Mouse (Mus musculus) heart, postnatal 0 days (tissue): Measurements from ENCODE around the gene Nup107. TPM values are rescaled to one million over a fixed set of nuclear protein-coding genes. Genes with fewer than 3 reads are reported as not detected.
"Not testable (repeated sequence)": the region's sequence is repeated elsewhere in the genome, so short reads cannot be mapped to it uniquely, and the experiment has no call there.

Experiments
- ATAC-seq: fragments of 200-750 bp; cut with Nextera tagmentation; 2 replicates; pipeline ENCODE4 v1.8.0; 2017; ENCODE audit warnings: low read depth, moderate number of reproducible peaks, moderate library complexity; ENCODE audit not compliant: insufficient read depth
- DNase-seq: peaks from one replicate; pipeline ENCODE4 v3.0.0-alpha.2; 2016; ENCODE audit warnings: low spot score
- H3K27ac ChIP-seq: fragments of 300-500 bp; sonication (generic); 2 replicates; pipeline ENCODE4 v1.5.1; 2014; ENCODE audit warnings: low read depth, mild to moderate bottlenecking
- H3K27me3 ChIP-seq: fragments of 300-500 bp; sonication (generic); 2 replicates; pipeline ENCODE4 v1.6.1; 2014; ENCODE audit warnings: low read length, mixed read lengths; ENCODE audit not compliant: control insufficient read depth, insufficient read depth
- H3K36me3 ChIP-seq: fragments of 300-500 bp; sonication (generic); replicated peaks from 2 replicates; pipeline ENCODE4 v1.6.1; 2014; ENCODE audit warnings: low read length, mixed read lengths; ENCODE audit not compliant: control insufficient read depth, insufficient read depth
- H3K4me1 ChIP-seq: fragments of 300-500 bp; sonication (generic); 2 replicates; pipeline ENCODE4 v1.6.1; 2014; ENCODE audit warnings: antibody characterized with exemption; ENCODE audit not compliant: control insufficient read depth, insufficient read depth
- H3K4me2 ChIP-seq: fragments of 300-500 bp; sonication (generic); 2 replicates; pipeline ENCODE4 v1.6.1; 2014; ENCODE audit warnings: low read depth, mild to moderate bottlenecking, low read length, moderate library complexity
- H3K4me3 ChIP-seq: fragments of 300-500 bp; sonication (generic); 2 replicates; pipeline ENCODE4 v1.5.1; 2014; ENCODE audit warnings: low read depth, low read length
- H3K9ac ChIP-seq: fragments of 300-500 bp; sonication (generic); replicated peaks from 2 replicates; pipeline ENCODE4 v1.6.1; 2014; ENCODE audit warnings: low read depth, low read length, mixed read lengths
- H3K9me3 ChIP-seq: fragments of 300-500 bp; sonication (generic); replicated peaks from 2 replicates; pipeline ENCODE4 v1.6.1; 2016; ENCODE audit warnings: low read length; ENCODE audit not compliant: control insufficient read depth
- CTCF ChIP-seq: IDR thresholded peaks from 2 replicates; pipeline ENCODE4 v1.5.1; 2016; ENCODE audit warnings: antibody characterized with exemption, control low read depth, low read depth
- EP300 ChIP-seq: IDR thresholded peaks from 2 replicates; pipeline ENCODE4 v1.6.1; 2016; ENCODE audit warnings: antibody characterized with exemption, low read depth
- WGBS: fragments of 180-500 bp; shearing (Covaris S2); extraction: QIAGEN DNeasy Blood & Tissue Kit; methylation state at CpG from one replicate; pipeline ENCODE4 v1.1.7; 2014; 5-methylcytosine and 5-hydroxymethylcytosine counted together
- polyA plus RNA-seq: library from polyadenylated mRNA; unstranded; fragments of >200 nt; fragmentation: Nextera tagmentation; extraction: Ambion mirVana; gene quantifications from 2 replicates; pipeline ENCODE4 v1.2.1, GENCODE M21; 2015
- total RNA-seq: library from RNA; depleted of rRNA; stranded (reverse); fragments of >200 nt; gene quantifications from 2 replicates; pipeline ENCODE4 v1.2.3, GENCODE M21; 2014; ENCODE audit warnings: low replicate concordance

Nup107 gene
- total and polyA plus RNA-seq, 2 experiments from 2014 or later, result 18.6 to 23.6 TPM

DNA sequence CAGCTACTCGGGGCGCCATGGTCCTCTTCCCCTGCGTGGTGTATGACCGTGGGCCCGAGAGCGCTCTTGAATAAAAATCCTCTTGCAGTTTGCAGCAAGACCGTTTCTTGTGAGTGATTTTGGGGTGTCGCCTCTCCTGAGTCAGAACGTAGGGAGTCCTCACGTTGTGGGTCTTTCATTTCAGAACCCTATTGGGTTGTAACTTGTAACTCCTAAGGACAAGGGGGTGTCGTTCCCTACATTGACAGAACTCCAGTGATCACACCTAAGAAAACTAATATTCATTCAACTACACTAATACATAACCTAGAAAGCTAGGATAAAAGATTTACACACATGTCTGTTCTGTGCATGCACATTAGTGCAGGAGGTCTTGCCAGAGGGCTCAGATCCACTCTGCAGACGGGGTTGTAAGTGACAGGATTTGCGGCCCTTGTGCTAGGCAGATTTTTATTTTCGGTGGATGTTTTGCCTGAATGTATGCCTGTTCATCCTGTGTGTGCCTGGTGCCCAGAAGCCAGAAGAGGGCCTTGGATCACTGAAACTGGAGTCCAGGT is 42.6 kb downstream of the Nup107 start:
- no peak overlapping the region for H3K27ac ChIP-seq
- H3K4me1 ChIP-seq, result no peaks in the 10 kb centered on the region
- ATAC-seq, result no peak
- peaks cover 45% of the 10 kb centered on the region for H3K36me3 ChIP-seq
- H3K4me3 ChIP-seq, result no peak overlapping the region
- H3K27me3 ChIP-seq, result no peaks in the 10 kb centered on the region
- no peak overlapping the region for H3K4me2 ChIP-seq
- no peaks in the 10 kb centered on the region for H3K9me3 ChIP-seq
- H3K9ac ChIP-seq, result no peak overlapping the region
- DNase-seq, result no peak
- TF ChIP-seq CTCF (no peak), EP300 (no peak)
- 95% methylated on average over 14 of the region's 14 CpGs for WGBS

DNA sequence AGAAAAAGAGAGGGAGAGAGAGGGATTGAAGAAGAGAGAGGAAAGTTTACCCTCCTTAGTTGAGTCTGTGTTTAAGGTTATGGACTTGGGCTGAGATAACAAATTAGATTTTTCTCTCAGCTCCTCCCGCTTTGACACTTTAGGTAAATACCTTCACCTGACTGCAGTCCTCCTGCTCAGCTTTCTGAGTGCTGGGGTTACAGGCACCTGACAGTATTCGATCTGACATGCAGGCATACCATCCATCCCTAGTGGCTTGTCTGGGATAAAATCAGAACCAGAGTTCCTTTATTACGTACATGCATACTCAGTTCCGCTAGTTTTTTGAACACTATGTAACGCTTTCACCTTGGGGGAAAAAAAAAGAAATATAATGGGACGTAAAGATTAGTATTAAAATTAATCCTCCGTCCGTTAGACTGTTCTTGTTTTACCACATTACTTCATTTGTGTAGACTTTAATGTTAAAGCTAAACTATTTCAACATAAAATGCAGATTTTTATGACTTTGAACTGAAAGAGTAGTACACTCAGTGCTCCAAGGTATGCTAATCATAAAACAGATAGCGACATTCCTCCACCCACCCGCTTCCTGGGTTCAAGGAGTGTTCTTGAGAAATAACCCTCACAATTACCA is 43.3 kb downstream of the Nup107 start:
- Histone ChIP-seq H3K9ac (no peak overlapping the region), H3K4me1 (no peaks in the 10 kb centered on the region), H3K4me3 (no peak overlapping the region), H3K4me2 (no peak overlapping the region), H3K27me3 (no peaks in the 10 kb centered on the region), H3K27ac (no peak overlapping the region), H3K36me3 (peaks cover 40% of the 10 kb centered on the region), H3K9me3 (no peaks in the 10 kb centered on the region)
- WGBS, result 94% methylated on average over 10 of the region's 10 CpGs
- no peak for TF ChIP-seq CTCF
- no peak for TF ChIP-seq EP300
- no peak for DNase-seq
- no peak for ATAC-seq

- Histone ChIP-seq H3K4me1 (no peaks in the 10 kb centered on the region), H3K9ac (no peak overlapping the region), H3K27ac (no peak overlapping the region), H3K4me3 (no peak overlapping the region), H3K9me3 (no peaks in the 10 kb centered on the region), H3K36me3 (peaks cover 37% of the 10 kb centered on the region), H3K4me2 (no peak overlapping the region), H3K27me3 (no peaks in the 10 kb centered on the region)
- WGBS, result 85% methylated on average over 10 of the region's 10 CpGs
- ATAC-seq (no peak), DNase-seq (no peak)
- TF ChIP-seq EP300, result no peak
- no peak for TF ChIP-seq CTCF
Observed at GRCm38 (mm10) chr10:117748276-117749049, 44.0 kb downstream of the Nup107 start.

DNA sequence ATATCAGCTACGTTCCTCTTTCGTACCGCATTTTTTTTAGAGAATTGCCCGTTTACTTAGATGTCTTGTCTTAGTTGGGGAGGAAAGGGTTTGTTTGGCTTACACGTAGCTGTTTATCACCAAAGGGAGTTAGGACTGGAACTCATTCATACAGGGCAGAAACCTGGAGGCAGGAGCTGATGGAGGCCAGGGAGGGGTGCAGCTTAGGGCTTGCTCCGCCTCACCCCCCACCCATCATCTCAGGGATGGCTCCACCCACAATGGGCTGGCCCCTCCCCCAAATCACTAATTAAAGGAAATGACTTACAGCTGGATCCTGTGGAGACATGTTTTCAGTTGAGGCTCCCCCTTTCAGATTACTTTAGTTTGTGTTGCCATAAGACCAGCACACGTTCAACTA is 44.8 kb downstream of the Nup107 start:
- Histone ChIP-seq H3K4me1 (no peaks in the 10 kb centered on the region), H3K4me3 (no peak overlapping the region), H3K27me3 (no peaks in the 10 kb centered on the region), H3K27ac (no peak overlapping the region), H3K9me3 (no peaks in the 10 kb centered on the region), H3K4me2 (no peak overlapping the region), H3K9ac (no peak overlapping the region), H3K36me3 (peaks cover 33% of the 10 kb centered on the region)
- ATAC-seq (no peak), DNase-seq (no peak)
- WGBS, result 85% methylated on average over 7 of the region's 7 CpGs
- no peak for TF ChIP-seq EP300
- TF ChIP-seq CTCF, result no peak

DNA sequence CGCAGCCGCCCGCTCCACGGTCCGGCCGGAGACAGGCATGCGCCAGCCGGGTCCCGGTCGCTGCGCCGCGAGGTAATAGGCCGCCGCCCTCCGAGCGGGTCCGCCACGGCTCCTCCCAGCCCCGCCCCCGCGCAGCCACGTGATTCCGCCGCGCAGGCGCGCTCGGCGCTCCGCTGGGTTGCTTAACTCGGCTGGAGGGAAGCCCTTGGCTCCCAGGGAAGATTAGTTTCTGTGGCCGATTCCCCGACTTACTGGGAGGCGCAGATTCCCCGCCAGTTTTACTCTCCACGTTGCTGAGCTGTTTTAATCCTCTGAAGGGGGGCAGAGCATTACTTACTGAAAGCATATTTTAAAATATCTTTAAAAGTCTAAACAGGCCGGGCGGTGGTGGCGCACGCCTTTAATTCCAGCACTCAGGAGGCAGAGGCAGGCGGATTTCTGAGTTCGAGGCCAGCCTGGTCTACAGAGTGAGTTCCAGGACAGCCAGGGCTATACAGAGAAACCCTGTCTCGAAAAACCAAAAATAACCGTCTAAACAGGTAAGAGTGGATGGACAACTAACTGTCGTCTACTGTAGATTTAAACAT is 46.1 kb downstream of the Nup107 start, which contains the start of gene Slc35e3:
TSS of gene Slc35e3 (minus strand) at position 69 of the 587 bp plus-strand sequence.
- no peak for TF ChIP-seq EP300
- no peak for TF ChIP-seq CTCF
- peak within 1 kb of the TSS; percentile 76 for H3K4me2 ChIP-seq
- no peaks in the 10 kb centered on the region for H3K27me3 ChIP-seq
- H3K4me1 ChIP-seq, result no peaks in the 10 kb centered on the region
- peak; percentile 94 for DNase-seq
- peak within 1 kb of the TSS; percentile 43; the same call in 1 of the 2 replicates for H3K9ac ChIP-seq
- ATAC-seq, result peak; percentile 99
- H3K4me3 ChIP-seq, result peak within 1 kb of the TSS; percentile 57
- peaks cover 23% of the 10 kb centered on the region for H3K36me3 ChIP-seq
- no peaks in the 10 kb centered on the region for H3K9me3 ChIP-seq
- 13% methylated on average over 46 of the region's 46 CpGs for WGBS
- H3K27ac ChIP-seq, result peak within 1 kb of the TSS; percentile 27; the same call in 1 of the 2 replicates

DNA sequence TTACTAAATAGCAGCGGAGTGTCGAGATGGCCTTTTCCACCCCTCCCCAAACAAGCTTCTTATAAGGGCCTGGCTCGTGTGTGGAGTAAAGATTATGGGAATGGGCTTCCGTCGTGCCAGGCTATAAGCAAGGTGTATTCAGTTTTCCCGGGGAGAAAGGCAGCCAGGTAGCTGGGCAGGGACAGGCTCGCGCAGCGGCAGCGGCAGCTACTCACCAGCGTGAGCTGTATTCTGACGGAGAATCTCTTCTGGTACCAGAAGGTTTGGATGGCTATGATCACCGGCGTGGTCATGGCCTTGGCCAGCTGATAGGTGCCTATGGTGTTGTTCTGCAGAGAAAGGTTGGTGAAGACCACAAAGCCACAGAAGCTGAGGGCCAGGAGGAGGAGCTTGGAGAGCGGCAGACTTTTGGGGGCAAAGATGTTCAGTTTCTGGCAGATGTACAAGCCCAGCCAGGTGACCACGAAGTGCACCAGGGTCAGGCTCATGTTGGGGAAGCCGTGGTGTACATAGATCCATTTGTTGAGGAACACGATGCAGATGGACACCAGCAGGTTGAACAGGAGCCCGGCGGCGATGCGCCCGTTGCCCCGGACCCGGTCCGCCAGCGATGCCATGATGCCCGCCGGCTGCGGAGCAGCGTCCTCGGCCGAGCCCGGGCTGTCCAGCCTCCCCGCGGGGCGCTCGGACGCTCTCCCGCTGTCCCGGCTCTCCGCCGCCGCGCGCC is 46.8 kb downstream of the Nup107 start:
- not testable (repeated sequence) for DNase-seq, H3K4me1 ChIP-seq, H3K9me3 ChIP-seq, H3K27ac ChIP-seq, H3K27me3 ChIP-seq
- 2% methylated on average over 16 of the region's 46 CpGs for WGBS
- peak; percentile 4; the same call in 1 of the 2 replicates for ATAC-seq
- Histone ChIP-seq H3K36me3 (peaks cover 17% of the 10 kb centered on the region), H3K4me3 (peak overlapping the region; percentile 57), H3K9ac (peak overlapping the region; percentile 43; the same call in 1 of the 2 replicates), H3K4me2 (peak overlapping the region; percentile 76)
